Mouse (Mus musculus) brain, embryonic 14.5 days (tissue): Measurements from ENCODE around the gene Krtdap.

Experiments
- CTCF ChIP-seq: fragments of 200-500 bp; IDR thresholded peaks from 2 replicates; pipeline ENCODE4 v1.5.1; 2012; ENCODE audit warnings: inconsistent platforms, mild to moderate bottlenecking, moderate library complexity, borderline replicate concordance; ENCODE audit not compliant: insufficient read depth, insufficient read length; ENCODE audit errors: extremely low read depth
- POLR2A ChIP-seq: fragments of 200-500 bp; IDR thresholded peaks from 2 replicates; pipeline ENCODE4 v1.6.1; 2012; ENCODE audit warnings: mild to moderate bottlenecking, inconsistent platforms, borderline replicate concordance; ENCODE audit not compliant: poor library complexity, insufficient read depth, insufficient read length, severe bottlenecking; ENCODE audit errors: extremely low read depth

DNA sequence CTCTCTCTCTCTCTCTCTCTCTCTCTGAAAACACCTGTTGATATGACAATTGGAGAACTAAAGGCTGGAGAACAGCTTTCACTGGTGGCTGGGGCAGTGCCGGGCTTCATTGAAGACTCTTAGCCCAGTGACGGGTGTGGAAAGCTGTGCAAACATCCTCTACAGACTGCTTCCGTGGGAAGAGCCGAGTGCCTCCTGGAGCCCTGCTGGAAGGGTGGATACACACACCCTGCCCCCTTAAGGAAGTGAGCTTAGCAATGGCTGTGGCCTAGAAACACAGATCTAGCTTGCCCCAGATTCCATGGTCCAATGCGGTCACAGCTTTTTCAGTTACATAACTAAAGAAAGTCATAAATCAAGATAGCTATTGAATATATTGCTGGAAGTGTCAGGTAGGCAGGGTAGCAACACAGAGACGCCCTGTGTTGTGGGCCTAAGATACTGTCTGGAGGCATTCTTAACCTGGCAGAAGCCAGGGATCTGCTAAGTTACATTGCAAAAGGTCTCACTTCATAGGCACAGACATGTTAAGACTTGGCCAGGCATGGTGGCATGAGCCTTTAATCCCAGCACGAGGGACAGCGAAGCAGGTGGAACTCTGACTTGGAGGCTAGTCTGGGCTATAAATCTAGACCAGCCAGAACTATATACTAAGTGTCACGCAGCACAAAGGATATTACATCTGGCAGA lies 16.5 kb downstream of the Krtdap start:
- TF ChIP-seq CTCF (no peak), POLR2A (no peak)
